Mouse (Mus musculus) embryo, embryonic 11.5 days (tissue): ENCODE results near the gene Gsg1.

Experiments
- DNase-seq: peaks from one replicate; pipeline ENCODE4 v3.0.0-alpha.2; 2012; ENCODE audit warnings: low read depth, low spot score

Gene Gsg1

DNA sequence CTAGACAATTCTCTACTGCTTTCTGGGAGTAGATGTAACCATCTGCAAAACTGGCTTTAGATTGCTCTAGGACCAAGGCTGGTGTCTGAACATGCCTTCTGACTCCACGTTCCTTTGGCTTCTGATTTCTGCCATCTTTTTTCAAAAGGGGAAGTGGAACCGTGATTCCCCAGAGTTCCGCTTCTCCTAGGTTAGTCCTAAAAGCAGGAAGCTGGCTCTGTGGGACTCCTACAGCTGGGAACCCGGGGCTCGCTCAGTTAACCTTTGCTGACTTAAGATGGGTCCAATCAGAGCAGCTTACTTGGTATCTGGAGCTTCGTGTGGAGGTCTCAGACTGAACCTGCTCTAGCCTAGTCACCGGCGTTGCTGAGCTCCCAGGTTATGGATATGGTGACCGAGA lies 7.0 kb upstream of the Gsg1 start:
- DNase-seq: no peak

DNA sequence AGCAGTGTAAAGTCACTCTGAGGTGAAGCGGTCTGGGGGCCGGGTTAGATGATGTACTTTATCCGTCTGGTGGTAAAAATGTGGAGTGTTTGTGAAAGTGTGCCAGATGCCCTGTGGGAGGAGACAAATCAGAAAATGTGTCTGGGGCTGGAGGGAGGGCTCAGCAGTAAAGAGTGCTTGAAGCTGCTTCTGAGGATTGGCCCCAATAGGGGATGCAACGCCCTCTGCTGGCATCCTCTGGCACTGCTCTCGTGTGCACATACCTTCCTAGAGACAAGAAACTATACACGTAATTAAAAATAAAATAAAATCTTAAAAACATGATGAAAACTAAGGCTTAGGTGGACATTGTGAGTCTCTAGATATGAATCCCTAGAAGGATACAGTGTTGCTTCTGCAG lies 6.3 kb upstream of the Gsg1 start:
- no peak for DNase-seq

DNA sequence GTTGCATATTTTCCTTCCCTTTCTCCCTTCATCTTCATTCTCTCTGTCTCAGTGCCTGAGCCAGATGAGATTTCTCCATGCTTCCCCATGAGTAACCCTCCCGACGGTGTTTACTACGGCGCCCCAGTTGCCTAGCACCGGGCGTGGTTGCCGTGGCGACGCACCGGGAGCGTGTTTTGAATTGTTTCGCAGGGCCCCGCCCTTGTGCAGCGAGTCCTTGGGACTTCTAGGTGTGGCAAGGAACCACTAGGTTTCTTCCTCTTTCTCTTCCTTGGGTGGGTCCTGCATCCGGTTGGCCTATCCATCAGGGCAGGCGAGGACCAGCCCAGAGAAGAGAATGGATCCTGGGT lies 1.4 kb downstream of the Gsg1 start:
- peak; percentile 78 for DNase-seq

DNA sequence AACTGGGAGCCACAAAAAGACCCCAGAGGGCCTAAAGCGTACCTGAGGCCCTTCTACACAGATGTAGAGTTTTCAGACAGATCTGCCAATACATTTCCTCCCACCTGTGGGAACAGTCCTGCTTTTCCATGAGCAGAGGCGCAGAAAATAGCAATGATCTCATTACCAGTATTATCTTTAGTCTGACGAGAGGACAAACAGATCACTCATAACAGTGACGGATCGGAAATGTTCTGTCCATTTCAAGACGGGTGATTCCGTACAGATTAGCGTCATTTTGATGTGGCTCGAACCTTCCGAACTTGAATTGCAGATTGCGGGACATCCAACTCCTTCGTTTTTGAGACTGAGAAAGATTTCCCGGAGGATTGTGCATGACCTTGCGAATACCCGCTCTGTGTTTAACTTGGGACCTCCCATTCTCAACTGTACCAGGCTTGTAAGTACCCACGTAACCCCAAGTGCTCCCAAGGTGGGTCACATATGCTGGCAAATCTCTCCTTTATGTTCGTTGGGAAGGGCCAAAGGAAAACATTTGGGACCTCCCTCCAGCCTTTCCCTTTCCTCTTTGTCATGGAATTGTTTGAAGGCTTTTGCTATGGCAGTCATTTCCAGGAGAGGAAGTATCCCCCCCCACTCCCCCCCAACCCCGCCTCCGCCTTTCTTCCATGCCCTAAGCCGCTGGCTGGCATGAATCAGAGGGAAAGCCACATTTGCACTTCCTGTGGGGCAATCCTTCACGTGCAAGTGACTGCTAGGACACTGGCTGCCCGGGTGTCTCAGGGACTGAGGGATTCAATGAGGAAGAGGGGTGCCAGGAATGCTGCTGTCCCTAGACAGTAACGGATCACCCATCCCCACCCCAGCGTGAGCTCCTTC lies 2.1 kb downstream of the Gsg1 start:
- DNase-seq: peak; percentile 29

DNA sequence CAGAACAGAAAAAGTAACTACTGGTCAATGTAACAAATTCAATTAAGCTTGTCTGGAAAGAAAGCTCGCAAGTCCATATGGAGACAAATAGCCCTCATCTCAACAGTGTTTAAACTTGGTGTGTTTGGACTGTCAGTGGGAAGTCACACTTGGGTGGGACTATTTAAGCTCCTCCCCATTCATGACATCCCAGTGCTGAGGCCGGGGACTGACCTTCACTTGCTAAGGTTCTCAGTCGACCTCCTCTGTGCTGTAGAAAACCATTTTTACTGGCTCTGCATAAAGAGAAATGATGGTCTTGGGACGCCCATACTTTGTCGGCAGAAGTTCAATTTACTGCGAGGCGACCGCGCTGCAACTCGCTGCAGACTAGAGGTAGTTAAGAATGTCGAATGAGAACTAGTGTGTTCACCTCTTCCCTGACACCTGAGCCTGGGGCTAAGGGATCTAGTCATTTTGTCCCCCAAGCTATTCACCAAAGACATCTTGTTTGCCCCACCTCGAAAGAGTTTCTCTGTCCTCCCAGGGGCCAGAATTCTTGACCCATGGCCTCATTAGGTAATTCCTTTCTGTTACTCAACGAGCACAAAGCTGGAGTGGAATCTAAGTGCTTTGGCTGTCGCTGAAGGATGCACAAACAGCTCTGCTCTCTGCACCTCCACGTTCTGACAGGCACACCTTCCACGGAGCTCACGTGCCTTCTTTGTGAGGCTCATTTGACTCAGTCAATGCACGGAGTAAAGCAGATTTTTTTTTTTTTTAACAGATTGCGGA lies 3.0 kb downstream of the Gsg1 start:
- no peak for DNase-seq

DNA sequence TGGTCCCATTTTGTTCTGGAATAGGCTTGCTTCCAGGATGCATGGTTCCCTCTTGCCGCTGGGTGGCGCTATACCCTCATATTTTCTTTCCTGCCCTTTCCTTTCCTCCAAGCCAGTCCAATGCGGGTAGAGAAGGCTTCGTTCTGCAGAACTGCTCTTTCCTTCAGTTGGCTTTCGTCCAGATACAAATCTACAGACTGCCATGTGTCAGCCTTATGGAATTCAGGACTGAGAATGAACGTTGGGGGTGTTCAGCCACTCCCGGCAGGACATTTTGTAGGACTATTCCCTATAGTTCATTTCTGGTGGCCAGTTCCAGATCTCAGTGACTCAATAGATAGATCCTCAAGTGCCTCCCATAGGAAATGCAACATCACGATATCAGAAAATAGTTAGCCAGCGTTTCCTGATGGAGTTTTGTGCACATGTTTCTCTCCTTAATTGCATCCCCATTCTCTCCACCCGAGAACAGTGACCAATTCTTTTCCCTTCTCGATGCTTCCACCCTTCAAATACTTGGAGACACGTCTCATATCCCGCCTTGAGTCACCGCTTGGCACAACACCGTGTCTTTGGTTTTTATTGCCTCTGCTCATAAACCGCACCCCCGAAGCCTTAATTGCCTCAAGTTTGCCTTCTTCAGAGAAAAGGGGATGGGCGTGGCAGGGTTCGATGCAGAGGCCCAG lies 4.2 kb downstream of the Gsg1 start:
- DNase-seq: peak; percentile 41

DNA sequence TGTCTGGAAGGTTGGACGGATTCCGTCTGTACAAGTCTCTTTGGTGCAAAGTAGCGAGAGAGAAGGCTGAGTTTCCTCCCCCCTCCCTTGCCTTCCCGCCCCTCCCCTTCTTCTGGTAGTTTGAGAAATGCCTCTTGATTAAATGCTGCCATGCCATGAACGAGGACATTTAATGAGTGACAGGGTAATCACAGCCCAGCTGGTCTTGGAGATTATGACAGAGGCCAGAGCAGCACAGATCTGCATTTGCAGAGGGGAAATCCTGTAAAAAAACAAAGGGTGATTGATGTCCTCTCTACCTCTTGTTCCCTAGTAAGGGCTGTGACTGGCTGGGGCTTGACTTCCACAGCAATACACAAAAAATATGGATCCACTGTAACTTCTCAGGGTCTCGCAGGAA lies 6.3 kb downstream of the Gsg1 start:
- no peak for DNase-seq

DNA sequence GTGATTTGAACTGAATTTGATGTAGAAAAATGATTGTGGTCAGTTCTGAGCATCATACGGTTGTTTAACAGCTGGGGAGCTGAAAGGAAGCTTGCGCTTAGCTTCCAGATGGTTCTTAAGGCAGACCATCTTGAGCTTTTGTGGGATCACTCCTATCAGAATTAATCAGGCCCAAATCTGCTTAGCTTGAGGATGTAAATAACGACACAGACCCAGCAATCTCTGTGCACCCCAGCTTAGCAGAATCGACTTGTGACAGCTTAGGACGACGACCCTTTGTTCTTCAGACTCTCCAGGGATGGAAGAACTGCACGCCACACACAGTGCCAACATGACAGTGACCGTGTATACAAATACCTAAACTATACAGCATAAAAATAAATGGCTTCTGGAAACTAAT lies 8.6 kb downstream of the Gsg1 start:
- no peak for DNase-seq

DNA sequence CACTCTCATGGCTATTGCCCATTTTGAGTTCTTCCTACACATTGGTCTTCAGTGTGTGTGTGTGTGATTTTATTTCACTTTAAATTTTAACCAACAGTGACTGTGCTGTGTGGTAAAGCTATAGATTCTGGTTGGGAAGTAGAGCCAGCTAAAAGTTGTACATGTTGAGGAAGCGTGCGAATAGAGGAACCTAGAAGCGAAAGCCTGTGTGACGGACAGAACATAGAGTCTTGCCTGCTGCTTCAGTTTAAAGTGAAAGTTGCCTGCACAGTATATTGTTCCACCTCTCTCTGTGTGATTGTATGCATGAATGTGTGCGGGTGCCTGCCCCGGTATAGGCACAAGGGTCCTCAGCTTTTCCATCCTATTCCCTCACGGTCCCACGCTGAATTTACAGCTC lies 13.8 kb downstream of the Gsg1 start:
- no peak for DNase-seq

DNA sequence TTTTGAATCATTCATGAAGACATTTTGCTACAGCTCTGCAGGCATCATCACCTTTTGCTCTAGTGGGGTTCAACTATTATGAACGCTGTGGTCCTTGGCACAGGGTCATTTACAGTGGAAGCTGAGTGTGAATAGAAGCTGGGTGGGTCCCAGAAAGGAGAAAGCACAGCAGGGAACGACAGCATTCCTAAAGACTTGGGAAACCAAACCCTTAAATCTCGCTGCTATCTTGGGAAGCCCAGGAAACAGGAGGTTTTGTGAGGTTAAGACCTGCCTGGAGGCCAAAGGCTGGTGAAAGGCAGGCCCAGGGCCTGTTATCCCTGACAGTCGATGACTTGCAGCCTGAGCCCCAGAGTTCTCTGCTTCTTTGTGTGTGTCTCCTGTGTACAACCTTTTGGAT lies 15.9 kb downstream of the Gsg1 start:
- DNase-seq: no peak

DNA sequence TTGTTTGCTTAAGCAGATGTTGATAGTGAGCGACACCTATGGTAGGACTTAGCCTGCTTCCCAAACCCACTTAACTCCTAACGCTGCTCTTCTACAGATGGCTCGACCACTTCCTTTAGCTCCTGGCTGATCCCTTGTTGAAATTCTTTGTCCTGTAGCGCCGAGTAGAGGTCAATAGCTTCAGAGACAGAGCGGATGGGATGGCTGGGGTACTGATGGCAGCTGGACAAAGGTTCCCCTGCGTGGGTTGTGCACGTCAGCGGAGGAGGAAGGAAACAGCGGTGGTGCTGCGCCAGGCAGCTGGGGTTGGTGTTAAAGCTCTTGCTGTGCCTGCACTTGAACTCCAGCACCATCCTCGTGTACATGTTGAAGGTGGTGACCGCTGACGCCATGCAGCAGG lies 16.8 kb downstream of the Gsg1 start:
- DNase-seq: no peak

DNA sequence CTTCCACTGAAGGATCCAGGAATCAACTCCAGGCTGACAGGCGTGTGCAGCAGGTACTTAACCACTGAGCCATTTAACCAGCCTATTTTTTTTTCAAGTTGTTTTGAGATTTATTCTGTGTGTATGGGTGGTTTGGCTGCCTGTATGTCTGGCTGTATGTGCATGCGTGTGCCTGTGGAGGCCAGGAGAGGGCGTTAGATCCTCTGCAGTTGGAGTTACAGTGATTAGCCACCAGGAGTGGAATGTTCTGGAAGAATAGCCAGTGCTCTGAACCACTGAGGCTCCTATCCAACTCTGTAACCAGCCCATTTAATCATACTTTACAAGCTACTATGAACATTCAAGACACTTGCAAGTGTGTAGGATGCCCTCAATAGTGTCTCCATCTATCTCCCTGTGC lies 17.6 kb downstream of the Gsg1 start:
- no peak for DNase-seq

DNA sequence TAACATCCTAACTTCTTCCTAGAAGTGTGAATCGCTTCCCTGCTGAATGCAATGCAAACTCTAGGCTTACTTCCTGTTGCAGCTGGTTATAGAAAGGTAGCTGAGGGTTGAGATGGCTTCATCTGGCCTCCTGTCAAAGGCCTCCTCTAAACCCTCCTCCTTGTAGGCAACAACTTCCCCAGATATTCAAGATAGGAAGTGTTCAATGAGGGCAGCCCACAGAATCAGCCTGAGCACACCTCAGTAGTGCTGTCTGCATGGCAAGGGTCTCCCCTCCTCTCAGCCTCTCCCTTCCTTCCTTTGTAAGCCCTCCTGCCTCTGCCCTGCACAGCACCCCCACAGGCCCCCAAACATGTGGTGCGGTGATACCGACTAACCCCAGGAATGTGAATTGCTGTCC lies 18.4 kb downstream of the Gsg1 start:
- DNase-seq: no peak

DNA sequence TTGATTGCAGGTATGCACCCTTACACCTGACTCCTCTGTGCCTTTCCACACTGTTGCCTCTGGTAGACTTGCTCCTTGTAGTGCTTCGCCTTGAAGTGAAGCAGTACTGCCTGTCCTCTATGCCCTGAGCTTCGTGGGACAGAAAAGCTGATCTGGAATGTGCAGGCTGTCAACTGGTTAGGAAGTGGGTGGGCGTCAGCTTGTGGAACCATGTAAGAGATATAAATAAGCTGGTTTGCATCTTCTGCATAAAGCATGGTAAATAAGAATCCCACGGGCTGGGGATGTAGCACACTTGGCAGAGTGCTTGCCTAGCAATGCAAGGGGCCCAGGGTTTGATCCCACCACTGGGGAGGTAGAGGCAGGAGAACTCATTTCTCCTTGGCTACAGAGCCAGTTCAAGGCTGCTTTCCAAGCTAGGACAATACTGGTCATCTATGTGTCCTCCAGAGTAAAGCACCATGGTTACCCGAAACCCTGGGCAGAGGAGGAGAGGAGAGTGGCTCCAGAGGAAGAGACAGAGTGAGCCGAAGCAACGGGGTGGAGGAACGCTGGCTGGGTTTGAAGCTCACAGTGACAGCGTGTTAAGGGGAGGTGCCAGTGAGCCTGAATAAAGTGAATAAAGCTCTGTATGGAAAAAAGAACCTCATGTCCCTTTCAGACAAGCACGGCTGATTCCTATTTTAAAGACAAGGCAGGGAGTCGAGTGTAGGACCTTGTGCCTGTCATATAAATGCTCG lies 21.5 kb downstream of the Gsg1 start:
- DNase-seq: no peak

DNA sequence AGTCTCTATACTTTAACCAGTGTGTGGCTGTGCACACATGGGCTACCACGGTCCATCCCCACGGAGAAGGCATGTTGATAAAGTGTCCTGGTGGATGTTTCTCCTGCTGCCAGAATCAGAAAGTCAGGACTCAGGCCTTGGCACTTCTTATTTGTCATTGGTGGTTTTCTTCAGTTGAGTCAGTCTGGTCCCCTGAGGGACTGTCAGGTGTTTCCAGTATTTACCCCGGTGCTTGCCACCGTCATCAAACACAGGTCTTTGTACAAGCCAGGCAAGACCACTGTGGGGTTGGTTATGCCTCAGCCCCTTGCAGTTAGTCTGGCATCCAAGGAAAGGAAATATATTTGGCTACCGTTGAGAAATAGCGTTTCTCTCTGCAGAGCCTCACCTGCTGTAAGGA lies 23.6 kb downstream of the Gsg1 start:
- no peak for DNase-seq

DNA sequence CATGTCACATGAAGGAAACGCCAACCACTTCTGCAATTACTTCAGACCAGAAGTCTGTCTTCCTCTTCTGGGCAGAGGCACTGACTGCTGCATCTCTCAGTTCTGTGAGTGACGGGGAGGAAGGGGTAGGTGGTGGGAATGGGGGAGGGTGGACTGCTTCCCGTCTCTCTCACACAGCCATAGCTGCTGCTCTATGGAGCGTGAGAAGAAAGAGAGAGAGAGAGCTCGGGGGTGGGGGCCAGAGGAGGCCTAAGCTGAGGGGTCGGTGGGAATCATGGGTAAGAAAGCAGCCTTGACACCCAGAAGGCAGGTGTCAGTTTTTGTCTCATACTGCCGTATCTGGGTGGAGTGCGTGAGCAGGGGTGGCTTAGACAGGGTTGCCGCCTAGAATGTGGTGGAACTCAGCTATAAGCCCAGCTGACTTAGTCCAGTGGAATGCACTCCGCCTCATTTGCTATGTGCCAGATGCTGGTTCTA lies 25.6 kb downstream of the Gsg1 start:
- DNase-seq: no peak

DNA sequence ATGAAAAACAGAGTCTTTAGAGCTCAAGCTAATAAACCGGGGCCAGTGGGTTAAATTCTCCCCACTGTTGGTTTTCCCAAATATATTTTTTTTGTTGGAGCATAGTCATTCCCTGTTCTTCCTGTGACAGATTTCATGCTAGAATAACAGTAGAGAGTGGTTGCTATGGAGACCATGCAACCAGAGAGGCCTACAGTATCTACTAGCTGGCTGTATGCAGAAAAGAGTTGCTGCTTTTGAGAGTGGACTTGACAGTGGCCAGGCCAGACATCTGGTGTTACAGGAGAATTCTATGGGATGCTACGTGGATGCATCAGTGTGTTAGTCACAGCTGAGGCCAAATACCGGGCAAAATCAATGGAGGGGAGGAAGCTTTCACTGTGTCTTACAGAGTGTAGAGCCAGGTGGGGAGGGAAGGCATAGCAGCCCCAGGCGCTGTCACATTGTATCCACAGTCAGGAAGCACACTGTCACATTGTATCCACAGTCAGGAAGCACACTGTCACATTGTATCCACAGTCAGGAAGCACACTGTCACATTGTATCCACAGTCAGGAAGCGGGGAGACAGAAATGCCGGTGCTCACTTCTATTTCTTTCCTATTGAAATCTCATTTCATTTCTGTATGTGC lies 30.2 kb downstream of the Gsg1 start:
- DNase-seq: no peak

DNA sequence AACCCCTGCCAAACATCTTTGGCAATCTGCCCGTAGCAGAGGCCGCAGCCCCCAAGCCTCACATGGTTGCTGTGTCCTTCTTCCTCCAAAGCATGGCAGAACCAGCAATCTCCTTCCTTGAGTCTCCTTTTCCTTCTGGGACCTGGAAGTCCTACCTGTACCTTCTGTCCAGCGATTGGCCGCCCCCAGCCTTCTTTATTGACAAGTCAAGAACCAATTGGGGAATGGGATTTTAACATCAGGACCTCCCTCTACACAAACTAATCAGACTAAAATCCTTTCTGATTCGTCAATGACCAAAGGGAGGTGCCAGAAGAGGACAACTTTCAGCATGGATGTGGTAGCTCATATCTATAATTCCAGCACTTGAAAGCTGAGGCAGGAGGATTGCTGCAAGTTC lies 34.2 kb downstream of the Gsg1 start:
- DNase-seq: no peak

DNA sequence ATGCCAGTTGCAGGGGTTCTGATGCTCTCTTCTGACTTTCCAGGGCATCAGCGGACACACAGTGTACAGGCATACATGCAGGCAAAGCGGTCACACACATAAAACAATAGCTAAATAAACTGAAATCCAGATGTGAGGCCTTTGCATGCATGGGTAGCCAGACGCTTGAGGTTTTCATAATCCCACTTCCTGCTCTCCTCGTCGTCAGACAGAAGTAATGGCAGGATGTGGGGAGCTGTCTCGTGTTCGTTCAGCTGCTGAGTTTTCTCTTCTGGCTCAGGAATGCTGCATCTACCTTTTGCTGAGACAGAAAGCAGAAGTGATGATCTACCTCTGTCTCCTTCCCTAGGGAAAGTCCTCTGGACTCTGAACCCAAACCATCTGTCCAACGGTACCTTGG lies 35.8 kb downstream of the Gsg1 start:
- no peak for DNase-seq

DNA sequence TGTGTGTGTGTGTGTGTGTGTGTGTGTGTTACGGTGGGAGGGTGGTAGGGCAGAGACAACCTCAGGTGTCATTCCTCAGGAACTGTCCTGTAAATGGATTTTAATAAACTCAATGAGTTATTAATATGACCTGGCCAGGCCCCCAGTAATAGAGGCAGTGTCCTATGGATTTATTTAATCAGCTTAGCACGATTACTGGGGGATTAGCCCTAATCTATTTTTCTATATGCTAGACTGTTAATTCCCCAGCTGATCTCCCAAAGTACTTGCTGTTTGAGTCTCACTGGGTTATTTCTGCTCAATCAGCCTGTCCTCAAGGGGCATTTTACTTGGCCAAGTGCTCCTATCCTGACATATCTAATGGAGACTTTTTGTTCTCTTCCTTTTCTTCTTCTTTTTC lies 41.5 kb downstream of the Gsg1 start:
- no peak for DNase-seq

DNA sequence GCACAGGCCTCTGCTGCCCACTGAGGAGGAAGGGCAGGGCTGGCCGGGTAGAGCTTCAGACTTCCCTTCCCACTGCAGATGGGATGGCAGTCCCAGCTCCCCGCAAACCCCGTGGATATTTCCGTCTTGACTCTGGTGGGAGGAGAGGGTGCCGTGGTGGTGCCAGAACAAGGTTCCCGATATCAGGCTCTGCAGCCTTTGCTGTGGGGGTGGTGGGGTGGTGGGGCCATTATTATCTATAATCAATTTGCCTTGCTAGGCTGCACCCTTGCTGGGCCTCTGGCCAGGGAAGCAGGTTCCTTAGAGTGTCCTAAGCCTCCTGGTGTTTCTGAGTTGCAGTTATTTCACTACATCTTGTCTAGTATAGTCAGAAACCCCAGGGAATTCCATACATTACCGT lies 43.0 kb downstream of the Gsg1 start:
- DNase-seq: no peak
